Mouse (Mus musculus): ENCODE results near the gene Pex7. TPM values are rescaled to one million over a fixed set of nuclear protein-coding genes. Genes with fewer than 3 reads are reported as not detected.

Pex7 gene
- polyA plus RNA-seq, 1 experiment: 19.1 TPM

DNA sequence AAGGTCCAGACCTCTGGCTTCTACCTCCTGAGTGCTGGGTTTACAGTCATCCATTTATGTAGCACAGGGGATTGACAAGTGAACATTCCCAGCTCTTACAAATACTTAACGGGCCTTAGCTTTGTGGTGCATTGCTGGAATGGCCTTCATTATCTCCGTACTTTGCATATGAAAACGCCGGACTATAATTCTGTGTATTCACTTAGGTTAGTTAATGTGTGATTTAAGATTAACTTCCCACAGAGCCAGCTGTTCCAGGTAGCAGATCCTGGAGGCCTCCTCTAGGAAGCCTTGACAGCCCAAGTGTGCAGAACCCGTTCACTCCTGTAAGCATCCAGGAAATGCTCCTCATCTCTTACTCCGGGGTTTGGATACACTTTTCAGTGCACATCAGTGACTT is 31.2 kb upstream of the Pex7 start:
- TF ChIP-seq CTCF (IDR thresholded peaks at IDR 0.05; ENCODE audit: control insufficient read depth, insufficient read depth, low read length) (no peak), POLR2A (IDR thresholded peaks at IDR 0.05; ENCODE audit: borderline replicate concordance, control insufficient read depth, low read depth, low read length) (no peak)
- H3K4me1 ChIP-seq (ENCODE audit: control insufficient read depth, insufficient read depth, low read length): peaks cover 13% of the 10 kb centered on the region
- WGBS: 50% methylated on average over 6 of the region's 6 CpGs
- H3K27ac ChIP-seq (ENCODE audit: control insufficient read depth, insufficient read depth, low read depth, low read length, poor library complexity): no peak overlapping the region
- no peak overlapping the region for H3K4me3 ChIP-seq (replicated peaks; ENCODE audit: control insufficient read depth, low read depth, low read length)

- 69% methylated on average over 9 of the region's 9 CpGs for WGBS
- Histone ChIP-seq H3K4me3 (replicated peaks; ENCODE audit: control insufficient read depth, low read depth, low read length) (no peak overlapping the region), H3K4me1 (ENCODE audit: control insufficient read depth, insufficient read depth, low read length) (peaks cover 11% of the 10 kb centered on the region), H3K27ac (ENCODE audit: control insufficient read depth, insufficient read depth, low read depth, low read length, poor library complexity) (no peak overlapping the region)
- TF ChIP-seq CTCF (IDR thresholded peaks at IDR 0.05; ENCODE audit: control insufficient read depth, insufficient read depth, low read length) (no peak), POLR2A (IDR thresholded peaks at IDR 0.05; ENCODE audit: borderline replicate concordance, control insufficient read depth, low read depth, low read length) (no peak)
Measured at GRCm38 (mm10) chr10:19936961-19937708, 29.6 kb upstream of the Pex7 start.

- Histone ChIP-seq H3K4me3 (replicated peaks; ENCODE audit: control insufficient read depth, low read depth, low read length) (no peak overlapping the region), H3K27ac (ENCODE audit: control insufficient read depth, insufficient read depth, low read depth, low read length, poor library complexity) (no peak overlapping the region), H3K4me1 (ENCODE audit: control insufficient read depth, insufficient read depth, low read length) (peaks cover 11% of the 10 kb centered on the region)
- whole genome bisulfite sequencing: 67% methylated on average over 4 of the region's 4 CpGs
- TF ChIP-seq CTCF (IDR thresholded peaks at IDR 0.05; ENCODE audit: control insufficient read depth, insufficient read depth, low read length) (no peak), POLR2A (IDR thresholded peaks at IDR 0.05; ENCODE audit: borderline replicate concordance, control insufficient read depth, low read depth, low read length) (no peak)
Measured at GRCm38 (mm10) chr10:19935821-19936367, 28.4 kb upstream of the Pex7 start.

DNA sequence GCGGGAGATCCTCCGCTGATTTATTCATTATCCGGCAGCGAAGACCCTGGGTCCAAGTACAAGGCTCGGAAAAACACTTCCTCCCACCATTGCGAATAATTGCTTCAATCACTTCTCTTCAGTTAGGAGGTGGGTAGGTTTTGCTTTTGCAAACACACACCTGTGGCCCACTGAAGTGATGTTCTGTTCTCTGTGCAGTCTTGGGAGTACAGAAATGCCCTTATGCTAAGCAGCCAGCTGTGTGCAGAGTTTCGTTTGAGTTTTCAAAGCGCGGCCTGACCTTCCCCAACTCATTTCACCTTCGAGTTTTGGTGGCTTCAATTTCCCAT is 27.8 kb upstream of the Pex7 start:
- no peak for TF ChIP-seq POLR2A (IDR thresholded peaks at IDR 0.05; ENCODE audit: borderline replicate concordance, control insufficient read depth, low read depth, low read length)
- TF ChIP-seq CTCF (IDR thresholded peaks at IDR 0.05; ENCODE audit: control insufficient read depth, insufficient read depth, low read length): no peak

GRCm38 (mm10) chr10:19934384-19935294 is 27.1 kb upstream of the Pex7 start, which contains the start of gene Map3k5:
Map3k5 (plus strand) TSS chr10:19934472.
- Histone ChIP-seq H3K4me3 (replicated peaks; ENCODE audit: control insufficient read depth, low read depth, low read length) (peak within 1 kb of the TSS; percentile 94), H3K4me1 (ENCODE audit: control insufficient read depth, insufficient read depth, low read length) (peaks cover 5% of the 10 kb centered on the region; the same call in 1 of the 2 replicates), H3K27ac (ENCODE audit: control insufficient read depth, insufficient read depth, low read depth, low read length, poor library complexity) (peak within 1 kb of the TSS; percentile 89)
- WGBS: under 1% methylated on average over 94 of the region's 95 CpGs
- TF ChIP-seq CTCF (IDR thresholded peaks at IDR 0.05; ENCODE audit: control insufficient read depth, insufficient read depth, low read length) (0 out of 2 replicates have a peak, but pooled peaks have one; percentile 10), POLR2A (IDR thresholded peaks at IDR 0.05; ENCODE audit: borderline replicate concordance, control insufficient read depth, low read depth, low read length) (no peak; the same call in 1 of the 2 replicates)

More for the DNA sequence above, 27.8 kb upstream of the Pex7 start:
- H3K4me1 ChIP-seq (ENCODE audit: control insufficient read depth, insufficient read depth, low read length): peaks cover 10% of the 10 kb centered on the region
- H3K27ac ChIP-seq (ENCODE audit: control insufficient read depth, insufficient read depth, low read depth, low read length, poor library complexity): peak overlapping the region; percentile 89
- peak overlapping the region; percentile 81 for H3K4me3 ChIP-seq (replicated peaks; ENCODE audit: control insufficient read depth, low read depth, low read length)
- 5% methylated on average over 10 of the region's 10 CpGs for WGBS

DNA sequence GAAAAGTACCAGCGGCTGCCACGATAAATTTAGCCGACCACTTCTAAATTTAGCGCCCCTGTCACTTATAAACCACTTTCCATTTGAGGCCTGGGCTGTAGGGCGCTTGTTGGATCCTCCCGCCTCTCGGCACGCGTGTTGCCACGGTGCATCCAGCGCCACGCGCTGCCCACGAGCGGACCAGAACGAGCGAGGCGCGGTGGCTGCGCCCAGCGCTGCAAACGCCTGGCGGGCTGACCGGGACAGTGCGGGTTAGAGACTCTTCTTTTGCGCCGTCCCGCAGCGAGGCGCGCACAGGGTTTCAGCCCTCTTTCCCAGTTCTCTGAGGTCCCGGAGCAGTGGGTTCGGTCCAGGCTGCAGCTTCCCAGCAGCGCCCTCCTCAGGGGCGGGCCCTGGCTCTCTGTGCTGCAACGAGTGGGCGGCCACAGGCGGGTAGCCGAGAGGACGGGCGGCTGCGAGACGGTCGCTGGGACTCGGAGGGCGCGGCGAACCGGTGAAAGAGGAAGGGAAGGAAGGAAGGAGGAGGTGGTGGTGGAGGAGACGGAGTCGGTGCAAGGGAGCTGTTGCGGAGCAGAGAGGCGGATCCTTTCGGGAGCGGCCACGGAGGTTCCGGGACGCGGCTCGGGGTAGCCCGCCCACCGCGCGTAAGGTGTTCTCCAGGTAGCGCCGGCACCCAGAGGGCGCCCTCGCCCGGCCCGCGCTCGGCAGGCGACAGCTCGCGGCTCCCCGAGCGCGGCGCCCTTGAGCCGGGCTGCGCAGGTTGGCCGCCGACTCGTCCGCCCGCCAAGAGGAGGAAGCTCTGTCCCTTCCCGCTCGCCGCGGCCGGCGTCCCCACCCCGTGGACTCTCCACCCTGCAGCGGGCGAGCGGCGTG is 26.3 kb upstream of the Pex7 start:
- Histone ChIP-seq H3K4me1 (ENCODE audit: control insufficient read depth, insufficient read depth, low read length) (peaks cover 3% of the 10 kb centered on the region; the same call in 1 of the 2 replicates), H3K4me3 (replicated peaks; ENCODE audit: control insufficient read depth, low read depth, low read length) (peak overlapping the region; percentile 94), H3K27ac (ENCODE audit: control insufficient read depth, insufficient read depth, low read depth, low read length, poor library complexity) (peak overlapping the region; percentile 89)
- TF ChIP-seq POLR2A (IDR thresholded peaks at IDR 0.05; ENCODE audit: borderline replicate concordance, control insufficient read depth, low read depth, low read length): 0 out of 2 replicates have a peak, but pooled peaks have one; percentile 6
- peak; percentile 37; the same call in 1 of the 2 replicates for TF ChIP-seq CTCF (IDR thresholded peaks at IDR 0.05; ENCODE audit: control insufficient read depth, insufficient read depth, low read length)
- WGBS: under 1% methylated on average over 94 of the region's 97 CpGs

- TF ChIP-seq CTCF (IDR thresholded peaks at IDR 0.05; ENCODE audit: control insufficient read depth, insufficient read depth, low read length): no peak
- TF ChIP-seq POLR2A (IDR thresholded peaks at IDR 0.05; ENCODE audit: borderline replicate concordance, control insufficient read depth, low read depth, low read length): no peak
- no peak overlapping the region for H3K4me3 ChIP-seq (replicated peaks; ENCODE audit: control insufficient read depth, low read depth, low read length)
- no peak overlapping the region for H3K27ac ChIP-seq (ENCODE audit: control insufficient read depth, insufficient read depth, low read depth, low read length, poor library complexity)
- peaks cover 3% of the 10 kb centered on the region; the same call in 1 of the 2 replicates for H3K4me1 ChIP-seq (ENCODE audit: control insufficient read depth, insufficient read depth, low read length)
- WGBS: 24% methylated on average over 3 of the region's 3 CpGs
Measured at GRCm38 (mm10) chr10:19932986-19933385, 25.5 kb upstream of the Pex7 start.

Measured in bone marrow, adult 2 months (tissue).